Mouse (Mus musculus): ENCODE results near the gene Zbtb20.

DNA sequence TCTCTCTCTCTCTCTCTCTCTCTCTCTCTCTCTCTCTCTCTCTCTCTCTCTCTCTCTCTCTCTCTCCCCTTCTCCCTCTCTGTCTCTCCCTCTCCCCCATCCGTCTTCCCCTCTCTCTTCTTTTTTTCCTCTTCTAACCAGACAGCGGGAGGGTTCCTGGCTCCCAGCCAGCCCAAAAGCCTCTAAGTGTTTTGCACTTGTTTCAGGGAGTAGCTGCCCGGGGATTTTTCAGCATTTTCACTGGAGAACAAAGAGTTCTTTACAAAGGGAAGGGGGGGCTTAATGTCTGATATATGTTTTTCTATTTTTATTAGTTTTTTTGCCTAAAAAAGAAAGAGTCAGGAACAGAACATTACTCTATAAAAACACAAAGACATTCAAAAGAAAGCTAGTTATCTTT, 628.5 kb downstream of the Zbtb20 start:
- TF ChIP-seq CTCF (IDR thresholded peaks at IDR 0.05): no peak
- TF ChIP-seq EP300 (IDR thresholded peaks at IDR 0.05): no peak
